Mouse (Mus musculus): ENCODE results near the gene Unc5a.

DNA sequence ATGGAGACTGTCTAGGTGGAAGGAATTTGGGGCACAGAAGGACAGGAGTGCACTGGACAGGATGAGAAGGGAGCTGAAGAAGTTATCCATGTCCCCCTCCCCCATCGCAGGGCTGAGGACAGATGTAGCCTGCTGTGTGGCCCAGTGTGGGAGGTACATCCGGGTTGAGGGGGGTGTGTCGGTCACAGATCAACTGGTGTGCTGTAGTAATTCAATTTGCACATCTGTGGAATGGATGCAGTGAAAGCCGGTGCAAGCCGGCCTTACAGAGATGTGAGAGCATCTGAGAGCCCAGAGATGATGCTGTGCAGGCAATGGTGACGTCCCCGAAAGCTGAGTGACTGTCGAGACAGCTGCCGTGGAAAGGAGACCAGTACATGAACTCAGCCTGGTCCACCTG is 20.3 kb downstream of the Unc5a start:
- TF ChIP-seq CTCF (IDR thresholded peaks at IDR 0.05; ENCODE audit: borderline replicate concordance, insufficient read depth, low read depth, low read length) (no peak), POLR2A (IDR thresholded peaks at IDR 0.05; ENCODE audit: borderline replicate concordance, insufficient read depth, low read length) (no peak)
